Mouse (Mus musculus) G1E (cell line): ENCODE measurements around the gene Otud7b.
A peak's percentile ranks its signal among the peaks of the same experiment; 100 is the strongest.

ENCODE experiments used
- CTCF ChIP-seq: IDR thresholded peaks from 2 replicates; pipeline ENCODE4 v1.5.1; 2012; ENCODE audit warnings: low read depth, low read length, inconsistent platforms, mixed read lengths
- POLR2AphosphoS5 ChIP-seq: IDR thresholded peaks from 2 replicates; pipeline ENCODE4 v1.6.1; 2012; ENCODE audit warnings: low read depth, low read length, inconsistent platforms; ENCODE audit not compliant: insufficient replicate concordance

- TF ChIP-seq CTCF (peak; percentile 28; the same call in 1 of the 2 replicates), POLR2AphosphoS5 (no peak)
Measured at GRCm38 (mm10) chr3:96147950-96148349, 43.6 kb downstream of the Otud7b start.
